Mouse (Mus musculus) embryonic fibroblast, embryonic 13.5 days (primary cell): ENCODE measurements around the gene AW822073.

Source experiments
- CTCF ChIP-seq: IDR thresholded peaks from 2 replicates; pipeline ENCODE4 v1.5.1; 2011; ENCODE audit warnings: mild to moderate bottlenecking, control low read depth, low read length, moderate library complexity, borderline replicate concordance; ENCODE audit not compliant: insufficient read depth
- POLR2A ChIP-seq: IDR thresholded peaks from 2 replicates; pipeline ENCODE4 v1.6.1; 2011; ENCODE audit warnings: low read depth, mild to moderate bottlenecking, control low read depth, low read length, moderate library complexity

DNA sequence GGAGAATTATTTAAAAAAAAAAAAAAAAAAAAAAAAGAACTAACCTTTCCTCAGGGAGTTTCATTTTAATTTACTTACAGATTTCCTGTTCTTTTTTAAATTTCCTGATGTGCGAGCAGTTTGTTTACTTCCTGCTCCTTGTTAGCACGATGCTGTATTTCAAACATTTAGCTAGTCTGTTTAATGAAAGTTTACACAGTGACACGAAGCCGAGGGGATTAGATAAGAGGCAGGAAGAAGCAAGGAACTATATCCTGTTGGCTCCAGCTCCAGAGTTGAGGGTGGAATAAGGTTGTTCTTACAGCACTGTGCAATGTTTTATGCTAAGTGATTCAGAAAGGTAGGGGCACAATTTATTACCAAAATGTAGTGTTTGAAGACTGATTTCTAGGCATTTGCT is 31.2 kb upstream of the AW822073 start:
- no peak for TF ChIP-seq POLR2A
- no peak for TF ChIP-seq CTCF
